ENCODE assay signal across 20 mouse cellular contexts in the genomic region with DNA sequence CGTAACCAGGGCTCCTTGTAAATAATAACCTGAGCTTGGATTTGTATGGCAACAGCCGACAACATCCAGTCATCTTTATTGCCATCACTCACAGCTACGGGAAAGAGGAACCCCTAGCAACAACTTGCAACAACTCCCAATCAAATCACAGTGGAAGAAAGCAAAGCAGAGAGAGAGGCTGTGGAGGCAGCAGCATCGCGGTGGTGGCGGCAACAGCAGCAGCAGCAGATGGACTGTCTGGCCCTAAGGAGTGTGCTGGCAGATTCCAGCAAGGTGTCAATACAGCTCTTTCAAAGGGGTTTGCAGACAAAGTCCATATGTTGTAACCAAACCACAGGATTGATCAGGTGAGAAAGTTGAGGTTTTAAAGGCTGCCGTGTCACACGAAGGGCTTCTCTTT. TPM values are rescaled to one million over a fixed set of nuclear protein-coding genes. Genes with fewer than 3 reads are reported as not detected.
DNase-seq lines count a peak whose midpoint lies in the region; ATAC-seq and TF ChIP-seq lines count a peak whose summit lies in the region.
"Had no signal": no experiment of that assay in that cellular context is flagged by ENCODE, and none has a peak within 500 bp of the region (broad histone marks: within the 10 kb centered on the region; RNA-seq: fewer than 3 reads in every experiment).

No protein-coding gene starts in this region.

- peak; percentile 35 for DNase-seq in hindbrain, postnatal 0 days (ENCODE audit: low spot score)
- DNase-seq in hindbrain, embryonic 11.5 days (ENCODE audit: low spot score): no peak
- DNase-seq in embryonic facial prominence, embryonic 10.5 days (ENCODE audit: low spot score): peak; percentile 11
- peak; percentile 2 for DNase-seq in forelimb bud, embryonic 11.5 days (ENCODE audit: low read depth, low spot score)
- peak; percentile 11 for DNase-seq in left cerebral cortex, postnatal 4 days
- DNase-seq in lung, postnatal 0 days (ENCODE audit: low spot score): no peak
- no peak for DNase-seq in heart, postnatal 14 days
- DNase-seq in thymus, postnatal 4 days: no peak
- DNase-seq: adrenal gland, postnatal 25 days; lung, postnatal 36 days had no signal

- no peak for ATAC-seq in hindbrain, postnatal 0 days
- ATAC-seq in hindbrain, embryonic 11.5 days (ENCODE audit: low FRiP score): no peak
- ATAC-seq in lung, postnatal 0 days: no peak

- H3K4me1 ChIP-seq in hindbrain, postnatal 0 days (ENCODE audit: insufficient read depth, low read length): peaks cover 7% of the 10 kb centered on the region; the same call in 1 of the 2 replicates
- H3K4me1 ChIP-seq in hindbrain, embryonic 11.5 days (replicated peaks; ENCODE audit: control insufficient read depth, insufficient read depth, low read length): no peaks in the 10 kb centered on the region
- H3K4me1 ChIP-seq in embryonic facial prominence, embryonic 10.5 days: peaks cover 25% of the 10 kb centered on the region
- no peaks in the 10 kb centered on the region for H3K4me1 ChIP-seq in lung, postnatal 0 days (ENCODE audit: insufficient read depth, low read depth, low read length)

- H3K27ac ChIP-seq in hindbrain, postnatal 0 days: no peak overlapping the region
- H3K27ac ChIP-seq in hindbrain, embryonic 11.5 days (ENCODE audit: low read depth, low read length): no peak overlapping the region
- no peak overlapping the region for H3K27ac ChIP-seq in embryonic facial prominence, embryonic 10.5 days (replicated peaks)
- no peak overlapping the region for H3K27ac ChIP-seq in lung, postnatal 0 days (ENCODE audit: low read length)
- H3K27ac ChIP-seq: heart, embryonic 13.5 days; hindbrain, embryonic 10.5 days; layer of hippocampus, adult 2 months; midbrain, embryonic 10.5 days; stomach, embryonic 15.5 days had no signal

- WGBS in hindbrain, postnatal 0 days: 50% methylated on average over 8 of the region's 8 CpGs
- WGBS in hindbrain, embryonic 11.5 days: 62% methylated on average over 8 of the region's 8 CpGs
- WGBS in embryonic facial prominence, embryonic 10.5 days: 61% methylated on average over 8 of the region's 8 CpGs
- WGBS in lung, postnatal 0 days: 20% methylated on average over 8 of the region's 8 CpGs

- H3K4me2 ChIP-seq in hindbrain, postnatal 0 days (ENCODE audit: low read depth, low read length): no peak overlapping the region
- no peak overlapping the region for H3K4me2 ChIP-seq in hindbrain, embryonic 11.5 days (replicated peaks; ENCODE audit: low read depth, low read length)
- no peak overlapping the region for H3K4me2 ChIP-seq in lung, postnatal 0 days (replicated peaks; ENCODE audit: low read depth, low read length)
- H3K4me2 ChIP-seq: heart, embryonic 13.5 days; stomach, embryonic 15.5 days had no signal

- H3K27me3 ChIP-seq in hindbrain, postnatal 0 days (ENCODE audit: insufficient read depth, low read length): no peaks in the 10 kb centered on the region
- no peaks in the 10 kb centered on the region; the same call in 1 of the 2 replicates for H3K27me3 ChIP-seq in hindbrain, embryonic 11.5 days (ENCODE audit: control insufficient read depth, insufficient read depth, low read length)
- peaks cover 54% of the 10 kb centered on the region for H3K27me3 ChIP-seq in embryonic facial prominence, embryonic 10.5 days (replicated peaks; ENCODE audit: low read depth, poor library complexity, severe bottlenecking)
- H3K27me3 ChIP-seq in lung, postnatal 0 days (replicated peaks; ENCODE audit: insufficient read depth, low read length): peaks cover 32% of the 10 kb centered on the region

- no peak for TF ChIP-seq EP300 in lung, postnatal 0 days (IDR thresholded peaks at IDR 0.05)

- H3K9me3 ChIP-seq in hindbrain, postnatal 0 days (ENCODE audit: low read length): no peaks in the 10 kb centered on the region
- no peaks in the 10 kb centered on the region for H3K9me3 ChIP-seq in hindbrain, embryonic 11.5 days (ENCODE audit: control insufficient read depth, low read length)
- no peaks in the 10 kb centered on the region for H3K9me3 ChIP-seq in embryonic facial prominence, embryonic 10.5 days
- no peaks in the 10 kb centered on the region for H3K9me3 ChIP-seq in lung, postnatal 0 days (ENCODE audit: low read length)
- H3K9me3 ChIP-seq: G1E; heart, embryonic 13.5 days; hindbrain, embryonic 10.5 days; midbrain, embryonic 10.5 days; stomach, embryonic 15.5 days had no signal

- TF ChIP-seq CTCF in hindbrain, postnatal 0 days (IDR thresholded peaks at IDR 0.05; ENCODE audit: low read depth): no peak
- no peak for TF ChIP-seq CTCF in lung, postnatal 0 days (IDR thresholded peaks at IDR 0.05)

- H3K36me3 ChIP-seq in hindbrain, postnatal 0 days (ENCODE audit: insufficient read depth, low read length): no peaks in the 10 kb centered on the region
- H3K36me3 ChIP-seq in hindbrain, embryonic 11.5 days (ENCODE audit: control insufficient read depth, insufficient read depth, low read length): no peaks in the 10 kb centered on the region
- no peaks in the 10 kb centered on the region for H3K36me3 ChIP-seq in embryonic facial prominence, embryonic 10.5 days (replicated peaks)
- no peaks in the 10 kb centered on the region for H3K36me3 ChIP-seq in lung, postnatal 0 days (ENCODE audit: insufficient read depth, low read length)
- H3K36me3 ChIP-seq: G1E; heart, embryonic 13.5 days; hindbrain, embryonic 10.5 days; midbrain, embryonic 10.5 days; stomach, embryonic 15.5 days had no signal

- H3K9ac ChIP-seq in hindbrain, postnatal 0 days (replicated peaks; ENCODE audit: low read length): no peak overlapping the region
- no peak overlapping the region for H3K9ac ChIP-seq in hindbrain, embryonic 11.5 days (ENCODE audit: low read depth, low read length)
- no peak overlapping the region for H3K9ac ChIP-seq in lung, postnatal 0 days (replicated peaks; ENCODE audit: low read depth)
- H3K9ac ChIP-seq: heart, embryonic 13.5 days; stomach, embryonic 15.5 days had no signal

- no peak overlapping the region for H3K4me3 ChIP-seq in hindbrain, postnatal 0 days (ENCODE audit: low read length)
- no peak overlapping the region for H3K4me3 ChIP-seq in hindbrain, embryonic 11.5 days (ENCODE audit: low read depth, low read length)
- H3K4me3 ChIP-seq in embryonic facial prominence, embryonic 10.5 days: no peak overlapping the region
- no peak overlapping the region for H3K4me3 ChIP-seq in lung, postnatal 0 days (ENCODE audit: low read depth, low read length)
- H3K4me3 ChIP-seq: heart, embryonic 13.5 days; hindbrain, embryonic 10.5 days; layer of hippocampus, adult 2 months; midbrain, embryonic 10.5 days; stomach, embryonic 15.5 days had no signal

- intact Hi-C loops in left cerebral cortex, postnatal 4 days (cut with DNase I): no loop called here
- intact Hi-C loops in heart, postnatal 14 days (cut with DNase I): no loop called here

RNA-seq across cellular contexts. Expression of gene Kcnh5, which starts 2.4 kb away (rescaled TPM):
- total RNA-seq in hindbrain, postnatal 0 days (2014; rRNA removed): 7.4 and 7.5 TPM in 2 replicates
- polyA plus RNA-seq in hindbrain, postnatal 0 days (2015; fragmentation: Nextera tagmentation; extraction: Ambion mirVana): 2.7 and 3.1 TPM in 2 replicates
- polyA plus RNA-seq in hindbrain, embryonic 11.5 days (2014; fragmentation: Nextera tagmentation; extraction: Ambion mirVana): 0.40 and 0.43 TPM in 2 replicates
- 0.18 and 0.24 TPM in 2 replicates for polyA plus RNA-seq in embryonic facial prominence, embryonic 10.5 days (2016; fragmentation: Nextera tagmentation; extraction: Ambion mirVana)
- total RNA-seq in left cerebral cortex, postnatal 4 days (2021): 10 to 100 TPM; 24.2 to 25.3 TPM
- polyA plus RNA-seq in lung, postnatal 0 days (2015; fragmentation: Nextera tagmentation; extraction: Ambion mirVana): not detected in 2 replicates
- not detected for total RNA-seq in heart, postnatal 14 days (2021)
- total RNA-seq: G1E had no signal
- polyA plus RNA-seq: G1E; gonadal fat pad, adult 2 months; heart, embryonic 13.5 days; intestine, embryonic 14.5 days; liver, embryonic 16.5 days; thymus, postnatal 0 days had no signal

Comparison
In these comparisons a context has a peak if more than half of its experiments do, and no peak if none do; other contexts are left out.
1. DNase-seq: peak in hindbrain, postnatal 0 days (single experiment), embryonic facial prominence, embryonic 10.5 days (single experiment), forelimb bud, embryonic 11.5 days (single experiment) and left cerebral cortex, postnatal 4 days (single experiment); none in hindbrain, embryonic 11.5 days (single experiment), lung, postnatal 0 days (single experiment), heart, postnatal 14 days (0 of 2) and thymus, postnatal 4 days (single experiment).